Mouse (Mus musculus): ENCODE measurements around the gene Cuedc1. TPM values are rescaled to one million over a fixed set of nuclear protein-coding genes. Genes with fewer than 3 reads are reported as not detected.

Gene Cuedc1
- total RNA-seq, 4 experiments from 2014 or later: 46.1 to 114 (median 84.3) TPM

DNA sequence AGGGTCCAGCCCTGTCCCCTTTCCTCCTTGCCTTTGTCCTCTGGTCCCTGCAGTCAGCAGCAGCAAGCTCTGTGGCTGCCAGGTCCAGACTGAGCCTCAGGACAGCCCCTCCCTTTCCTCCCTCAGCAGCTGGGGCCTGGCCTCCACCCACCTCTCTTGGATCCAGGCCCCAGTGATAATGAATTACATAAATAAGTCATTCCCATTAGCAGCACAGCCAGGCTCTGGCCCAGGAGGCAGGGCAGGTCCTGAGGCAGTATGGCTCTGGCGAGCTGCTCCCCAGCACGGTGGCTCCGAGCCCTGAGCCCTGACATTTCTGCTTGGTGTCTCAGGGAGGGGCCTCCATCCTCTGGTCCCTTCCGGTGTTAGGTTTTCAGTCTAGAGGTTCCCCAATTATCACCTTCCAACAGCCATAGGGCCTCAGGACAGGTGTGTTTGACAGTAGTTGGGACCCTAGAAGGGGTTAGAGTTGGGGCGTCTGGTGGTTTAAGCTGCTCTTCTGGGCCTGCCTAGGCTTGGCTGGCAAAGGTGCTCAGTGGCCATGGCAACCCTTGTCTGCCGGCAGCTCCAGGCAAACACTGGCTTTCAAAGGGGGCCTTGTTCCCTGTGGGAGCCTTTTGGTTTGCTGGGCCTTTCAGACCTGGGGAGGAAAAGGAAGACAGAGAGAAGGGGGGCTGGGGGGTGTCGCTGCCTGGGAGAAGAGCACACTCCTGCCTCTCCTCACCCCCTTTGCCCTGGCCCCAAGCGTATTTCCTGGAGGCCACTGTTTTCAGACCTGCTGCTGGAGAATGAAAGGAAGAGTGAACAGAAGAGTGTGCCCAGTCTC lies 21.2 kb downstream of the Cuedc1 start:
- peak; percentile 79 for DNase-seq

- no peak for DNase-seq
These were observed 24.7 kb downstream of the Cuedc1 start for GRCm38 (mm10) chr11:88122545-88122944.

DNA sequence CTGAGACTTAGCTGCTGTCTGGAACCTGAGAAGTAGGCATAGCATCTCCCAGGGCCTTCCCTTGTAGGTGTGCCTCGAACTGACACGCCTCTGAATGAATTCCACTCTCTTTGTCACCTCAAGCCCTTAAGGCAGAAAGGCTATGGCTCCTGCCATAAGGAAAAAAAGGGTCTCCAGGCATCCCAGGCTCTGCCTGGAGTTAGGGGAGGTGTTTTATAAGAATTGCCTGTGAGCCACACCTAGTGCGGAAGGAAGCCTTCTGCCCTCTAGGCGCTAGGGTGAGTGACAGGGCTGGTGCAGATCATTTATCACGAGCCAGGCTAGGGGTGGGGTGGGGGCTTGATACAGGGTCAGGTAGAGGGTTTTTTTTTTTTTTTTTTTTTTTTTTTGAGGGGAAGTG lies 25.2 kb downstream of the Cuedc1 start:
- DNase-seq: no peak

- DNase-seq: no peak
These were observed 25.9 kb downstream of the Cuedc1 start for GRCm38 (mm10) chr11:88123731-88124130.

DNA sequence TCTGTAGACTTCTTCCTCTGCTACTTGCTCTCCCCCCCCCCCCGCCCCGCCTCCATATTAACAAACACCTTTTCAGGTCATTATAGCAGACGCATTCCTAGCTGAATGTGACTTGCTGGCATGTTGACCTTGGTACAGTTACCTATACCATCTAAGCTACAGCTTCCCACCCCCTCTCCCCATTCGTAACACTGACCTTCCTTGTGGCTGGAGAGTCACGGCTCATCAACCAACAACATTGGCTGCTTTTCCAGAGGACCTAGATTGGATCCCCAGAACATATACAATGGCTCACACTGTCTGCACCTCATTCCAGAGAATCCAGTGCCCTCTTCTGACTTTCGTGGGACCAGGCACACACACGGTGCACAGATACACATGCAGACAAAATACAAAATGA lies 27.6 kb downstream of the Cuedc1 start:
- DNase-seq: no peak

GRCm38 (mm10) chr11:88126306-88126793 lies 28.5 kb downstream of the Cuedc1 start:
- DNase-seq: no peak

GRCm38 (mm10) chr11:88128461-88128860 lies 30.6 kb downstream of the Cuedc1 start:
- no peak for DNase-seq

- no peak for DNase-seq
These were observed 31.4 kb downstream of the Cuedc1 start for GRCm38 (mm10) chr11:88129281-88129680.

DNA sequence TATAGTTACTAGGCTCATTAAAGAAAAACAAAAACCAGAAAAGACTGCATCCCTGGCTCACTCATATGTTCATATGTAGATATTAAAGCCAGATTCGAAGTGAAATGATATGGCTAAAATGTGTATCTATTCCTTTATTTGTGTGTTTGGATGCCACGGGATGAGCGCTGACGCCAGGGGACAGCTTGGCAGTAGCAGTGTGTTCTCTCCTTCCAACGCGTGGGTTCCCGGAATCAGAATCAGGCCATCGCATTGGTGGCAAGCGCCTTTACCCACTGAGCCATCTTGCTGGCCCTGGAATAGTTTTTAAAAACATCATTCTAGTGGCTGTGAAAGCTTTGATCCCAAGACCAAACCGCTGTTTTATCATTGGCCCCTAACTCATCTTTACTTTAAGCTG lies 32.1 kb downstream of the Cuedc1 start:
- DNase-seq: no peak

GRCm38 (mm10) chr11:88131847-88132246 lies 34.0 kb downstream of the Cuedc1 start:
- peak; percentile 82 for DNase-seq

DNA sequence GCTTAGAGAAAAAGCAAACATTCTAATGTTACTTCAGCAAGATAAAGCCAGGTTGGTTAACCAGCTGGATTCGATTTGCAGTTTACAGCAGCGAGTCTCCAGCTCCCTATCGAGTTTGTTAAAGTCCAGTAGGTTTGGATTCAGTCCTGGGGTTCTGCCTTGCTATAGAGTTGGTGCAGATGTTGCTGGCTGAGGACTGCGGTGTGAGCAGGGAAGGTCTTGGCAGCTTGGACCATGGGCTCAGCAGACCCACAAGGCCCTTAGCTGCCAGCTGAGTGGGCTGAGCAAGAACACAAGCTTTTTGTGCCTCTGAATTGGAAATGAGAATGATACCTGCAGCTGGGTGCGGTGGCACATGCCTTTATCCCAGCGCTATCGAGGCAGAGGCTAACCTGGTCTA lies 37.4 kb downstream of the Cuedc1 start:
- no peak for DNase-seq

DNA sequence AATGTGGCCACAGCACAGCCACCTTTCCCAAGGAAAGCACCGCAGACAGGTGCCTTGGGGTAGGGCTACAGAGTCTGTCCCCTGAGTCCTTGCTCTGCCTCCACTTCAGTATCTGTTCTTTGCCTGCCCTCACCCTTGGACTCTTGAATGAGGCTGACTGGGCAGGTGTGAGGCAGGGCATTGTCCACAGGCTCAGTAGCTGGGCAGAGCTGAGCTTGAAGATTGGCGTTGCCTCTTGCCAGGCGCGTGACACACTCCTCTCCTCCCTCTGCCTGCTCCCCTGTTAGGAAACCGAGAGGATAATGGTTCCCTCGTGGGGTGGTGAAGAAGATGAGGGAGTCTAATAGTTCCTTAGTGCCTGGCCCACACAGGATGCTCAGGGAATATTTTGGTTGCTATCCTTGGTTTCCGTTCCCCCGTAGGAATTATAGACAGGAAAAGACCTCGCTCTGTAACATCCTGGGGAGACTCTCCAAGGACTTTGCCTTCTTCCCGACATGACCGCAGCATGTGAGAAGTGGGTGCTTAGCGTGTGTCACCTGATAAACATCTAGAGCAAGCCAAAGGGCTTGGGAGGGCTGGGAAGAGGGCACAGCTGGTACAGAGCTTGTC lies 40.1 kb downstream of the Cuedc1 start:
- no peak for DNase-seq

- no peak for DNase-seq
These were observed 41.5 kb downstream of the Cuedc1 start for GRCm38 (mm10) chr11:88139256-88139861.

DNA sequence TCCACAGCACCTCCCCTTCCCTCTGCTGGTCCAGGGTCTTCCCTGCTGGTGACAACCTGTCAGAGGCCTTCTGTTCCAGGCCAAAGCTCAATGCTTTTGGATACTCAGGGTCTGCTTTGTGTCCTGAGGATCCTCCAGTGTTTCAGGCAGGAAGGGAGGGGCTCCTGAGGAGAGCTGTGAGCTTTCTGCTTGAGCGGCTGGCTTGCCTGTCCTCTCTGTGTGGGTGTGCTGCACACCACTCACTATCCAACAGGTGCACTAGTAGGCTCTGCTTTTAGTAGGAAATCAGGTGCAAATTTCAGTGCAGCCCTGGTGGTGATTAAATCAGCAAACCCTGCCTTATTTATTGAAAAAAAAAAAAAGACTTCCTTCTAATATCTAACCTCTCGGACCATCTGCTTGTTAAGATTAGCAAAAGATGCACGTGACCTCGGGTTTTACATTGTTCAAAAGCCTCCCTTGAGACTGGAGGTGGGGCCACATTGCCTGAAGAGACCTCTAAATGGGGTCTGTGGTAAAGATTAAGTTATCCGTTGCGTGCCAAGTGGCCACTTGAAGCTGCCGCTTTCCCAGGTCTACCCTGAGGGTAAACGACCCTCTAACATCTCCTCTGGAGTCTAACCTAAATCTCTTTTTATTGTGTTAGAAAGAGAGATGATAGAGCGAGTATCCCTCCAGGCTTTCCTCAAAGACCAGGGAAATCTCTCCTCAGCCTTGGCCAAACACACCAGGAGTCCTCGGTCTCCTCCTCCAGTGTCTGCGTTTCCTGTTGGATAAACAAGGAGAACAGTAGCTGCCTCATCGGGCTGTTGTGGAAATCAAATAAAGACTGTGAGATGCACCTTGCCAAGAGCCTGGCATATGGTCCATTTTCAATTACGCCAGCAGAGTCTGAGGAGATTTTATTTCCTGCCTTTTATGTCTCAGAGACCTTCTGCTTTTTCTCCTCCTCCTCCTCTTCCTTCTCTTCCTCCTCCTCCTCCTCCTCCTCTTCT lies 42.5 kb downstream of the Cuedc1 start:
- no peak for DNase-seq

DNA sequence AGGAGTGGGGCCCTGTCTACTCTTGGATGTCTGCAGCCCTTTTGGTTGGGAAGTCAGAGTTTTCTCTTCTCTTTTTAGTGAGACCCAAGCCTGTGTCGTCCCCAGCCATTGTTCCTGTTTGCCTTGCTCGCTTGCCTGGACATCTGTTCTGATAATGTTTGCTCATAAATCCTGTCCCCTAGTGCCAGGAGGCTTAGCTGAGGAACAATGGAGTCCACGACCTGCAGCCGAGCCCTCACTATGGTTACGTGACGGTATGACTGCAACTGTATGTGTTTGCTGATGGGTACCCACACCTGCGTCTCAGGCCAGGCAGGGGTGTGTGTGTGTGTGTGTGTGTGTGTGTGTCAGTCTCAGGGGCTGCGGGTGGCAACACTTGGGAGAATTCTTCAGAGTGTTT lies 44.5 kb downstream of the Cuedc1 start:
- no peak for DNase-seq

DNA sequence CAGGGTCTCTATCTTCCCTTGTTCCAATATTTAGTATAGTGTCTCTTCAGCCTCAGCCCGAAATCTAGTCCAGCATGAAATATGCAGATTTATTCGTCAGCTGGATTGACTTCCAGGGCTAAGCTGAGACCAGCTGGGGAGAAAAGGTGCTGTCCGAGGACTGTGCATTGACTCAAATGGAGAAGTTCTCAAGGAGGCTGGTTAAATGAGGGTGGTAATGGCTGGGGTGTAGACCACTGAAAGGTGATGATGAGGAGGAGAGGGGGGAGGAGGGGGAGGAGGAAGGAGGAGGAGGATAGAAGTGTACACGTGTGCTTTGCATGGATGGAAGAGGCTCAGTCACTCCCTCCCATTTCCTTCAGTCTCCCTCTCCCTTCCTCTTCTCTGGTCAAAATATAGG lies 46.2 kb downstream of the Cuedc1 start:
- DNase-seq: no peak

- DNase-seq: no peak
These were observed 47.6 kb downstream of the Cuedc1 start for GRCm38 (mm10) chr11:88145214-88146006.

DNA sequence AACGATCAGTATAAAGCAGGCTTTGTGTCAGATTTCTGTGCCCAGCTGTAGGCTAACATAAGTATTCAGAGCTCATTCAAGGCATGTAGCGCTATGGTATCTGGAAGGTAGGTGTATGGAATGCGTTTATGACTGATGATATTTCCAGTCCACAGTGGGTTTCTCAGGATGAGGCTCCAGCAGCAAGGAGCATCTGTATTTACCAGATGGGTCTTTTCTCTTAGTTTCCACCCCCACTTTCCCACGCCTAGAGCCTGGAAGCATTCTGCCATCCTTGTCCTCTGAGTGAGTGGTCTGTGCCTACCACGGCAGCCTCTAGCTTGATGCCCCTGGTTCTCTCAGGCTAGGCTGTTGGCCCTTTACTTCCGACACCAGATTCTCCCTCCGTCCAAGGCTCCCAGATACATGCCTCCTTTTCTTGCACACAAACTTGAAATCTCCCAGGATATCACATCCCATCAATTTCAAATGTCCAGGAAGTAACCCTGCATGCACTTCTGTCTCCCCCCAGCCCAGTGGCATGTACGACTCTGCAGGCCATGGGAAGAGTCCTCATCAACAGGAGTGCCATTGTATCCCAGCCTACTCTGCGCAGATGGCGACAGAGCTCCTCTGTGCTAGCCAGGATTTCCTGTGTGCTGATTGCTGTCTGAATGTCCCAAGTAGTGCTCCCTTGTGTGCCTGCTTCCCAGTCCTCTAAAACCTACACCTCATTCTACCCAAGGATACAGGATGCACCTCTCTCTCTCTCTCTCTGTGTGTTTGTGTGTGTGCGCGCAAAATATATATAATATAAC lies 48.6 kb downstream of the Cuedc1 start:
- no peak for DNase-seq

GRCm38 (mm10) chr11:88147388-88147787 lies 49.5 kb downstream of the Cuedc1 start:
- no peak for DNase-seq

GRCm38 (mm10) chr11:88148015-88148637 lies 50.3 kb downstream of the Cuedc1 start:
- no peak for DNase-seq

All from adrenal gland, adult 8-10 months (tissue).